Mouse (Mus musculus): ENCODE measurements around the gene Tbl3. TPM values are rescaled to one million over a fixed set of nuclear protein-coding genes. Genes with fewer than 3 reads are reported as not detected.

Gene Tbl3
- polyA plus RNA-seq, 1 experiment from 2014 or later = 79.5 TPM

GRCm38 (mm10) chr17:24737135-24737810, 29.8 kb upstream of the Tbl3 start:
- no peaks in the 10 kb centered on the region for H3K27me3 ChIP-seq
- H3K27ac ChIP-seq (replicated peaks) = no peak overlapping the region
- no peaks in the 10 kb centered on the region for H3K36me3 ChIP-seq
- peak overlapping the region; percentile 65; the same call in 1 of the 2 replicates for H3K9ac ChIP-seq (replicated peaks)
- peak overlapping the region; percentile 62 for H3K4me3 ChIP-seq
- H3K9me3 ChIP-seq = no peaks in the 10 kb centered on the region
- peaks cover 17% of the 10 kb centered on the region for H3K4me1 ChIP-seq
- ATAC-seq (replicated peaks) = 0 out of 2 replicates have a peak, but pooled peaks have one; percentile 0
- WGBS = 25% methylated on average over 8 of the region's 8 CpGs
- H3K4me2 ChIP-seq (replicated peaks) = peak overlapping the region; percentile 90

DNA sequence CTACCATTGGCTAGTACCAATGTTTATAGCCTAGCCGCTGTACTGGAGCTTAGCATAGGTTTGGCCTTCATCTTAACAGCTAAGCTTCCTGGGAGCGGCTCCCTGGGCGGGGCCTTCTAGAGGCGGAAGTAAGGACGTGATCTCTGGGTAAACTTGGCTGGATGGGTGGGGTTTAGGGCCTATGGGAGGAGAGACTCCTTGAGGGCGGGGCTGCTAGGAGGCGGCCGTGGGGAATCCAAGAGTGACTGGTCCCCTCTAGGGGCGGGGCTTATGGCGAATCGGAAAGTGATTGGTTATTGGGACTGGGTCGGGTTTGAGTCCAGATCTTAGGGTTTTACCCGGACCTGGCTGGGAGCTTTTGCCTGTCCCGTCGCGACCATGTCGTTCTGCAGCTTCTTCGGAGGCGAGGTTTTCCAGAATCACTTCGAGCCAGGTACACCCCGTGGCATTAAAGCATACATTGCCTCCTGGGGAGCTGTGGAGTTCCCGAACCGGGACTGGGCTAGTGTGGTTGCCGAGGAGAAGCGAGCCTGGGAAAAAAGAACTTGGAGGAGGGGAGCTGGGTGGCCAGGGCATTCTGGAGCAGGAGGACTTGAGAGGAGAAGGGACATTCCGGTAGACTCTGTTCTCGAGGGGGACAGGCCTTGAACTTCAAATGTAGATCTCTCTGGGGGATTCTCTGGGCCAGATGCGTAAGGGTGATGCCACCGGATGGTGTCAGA, 29.0 kb upstream of the Tbl3 start, which contains the start of gene Msrb1:
Gene Msrb1 (plus strand): TSS at position 313 of the 722 bp plus-strand sequence.
- Histone ChIP-seq H3K4me2 (replicated peaks) (peak within 1 kb of the TSS; percentile 90), H3K36me3 (no peaks in the 10 kb centered on the region), H3K4me3 (peak within 1 kb of the TSS; percentile 62), H3K9me3 (no peaks in the 10 kb centered on the region), H3K27ac (replicated peaks) (peak within 1 kb of the TSS; percentile 53), H3K4me1 (peaks cover 17% of the 10 kb centered on the region), H3K27me3 (no peaks in the 10 kb centered on the region), H3K9ac (replicated peaks) (peak within 1 kb of the TSS; percentile 65)
- peak; percentile 97 for ATAC-seq (replicated peaks)
- WGBS = 2% methylated on average over 29 of the region's 29 CpGs

DNA sequence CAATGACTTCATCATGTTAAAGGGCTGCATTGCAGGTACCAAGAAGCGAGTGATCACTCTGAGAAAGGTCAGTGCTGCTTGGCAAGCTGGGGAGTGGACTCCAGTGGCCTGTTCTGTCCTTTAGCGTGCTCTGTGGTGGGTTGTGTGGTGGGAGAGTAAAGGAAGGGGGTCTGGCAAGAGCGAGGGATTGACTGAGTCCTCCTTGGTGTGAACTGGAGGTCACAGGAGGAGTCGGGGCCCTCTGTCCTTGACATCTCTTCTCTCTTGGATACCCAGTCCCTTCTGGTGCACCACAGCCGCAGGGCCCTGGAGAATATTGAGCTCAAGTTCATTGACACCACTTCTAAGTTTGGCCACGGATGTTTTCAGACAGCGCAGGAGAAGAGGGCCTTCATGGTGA, 28.0 kb upstream of the Tbl3 start:
- WGBS = 83% methylated on average over 7 of the region's 7 CpGs
- H3K4me3 ChIP-seq = no peak overlapping the region
- no peaks in the 10 kb centered on the region for H3K36me3 ChIP-seq
- H3K27me3 ChIP-seq = no peaks in the 10 kb centered on the region
- peaks cover 17% of the 10 kb centered on the region for H3K4me1 ChIP-seq
- no peak overlapping the region for H3K4me2 ChIP-seq (replicated peaks)
- no peak overlapping the region for H3K27ac ChIP-seq (replicated peaks)
- no peak overlapping the region for H3K9ac ChIP-seq (replicated peaks)
- ATAC-seq (replicated peaks) = no peak
- H3K9me3 ChIP-seq = no peaks in the 10 kb centered on the region

- no peak overlapping the region for H3K4me3 ChIP-seq
- H3K36me3 ChIP-seq = no peaks in the 10 kb centered on the region
- H3K9me3 ChIP-seq = no peaks in the 10 kb centered on the region
- 88% methylated on average over 1 of the region's 1 CpGs for WGBS
- no peaks in the 10 kb centered on the region for H3K27me3 ChIP-seq
- no peak overlapping the region for H3K9ac ChIP-seq (replicated peaks)
- peaks cover 17% of the 10 kb centered on the region for H3K4me1 ChIP-seq
- no peak overlapping the region for H3K27ac ChIP-seq (replicated peaks)
- ATAC-seq (replicated peaks) = no peak
- H3K4me2 ChIP-seq (replicated peaks) = no peak overlapping the region
Observed at GRCm38 (mm10) chr17:24734513-24734912, 27.1 kb upstream of the Tbl3 start.

GRCm38 (mm10) chr17:24733434-24734050, 26.1 kb upstream of the Tbl3 start:
- Histone ChIP-seq H3K36me3 (no peaks in the 10 kb centered on the region), H3K4me2 (replicated peaks) (no peak overlapping the region), H3K4me1 (peaks cover 17% of the 10 kb centered on the region), H3K9ac (replicated peaks) (0 out of 2 replicates have a peak overlapping the region, but pooled peaks have one; percentile 15), H3K9me3 (no peaks in the 10 kb centered on the region), H3K4me3 (no peak overlapping the region), H3K27me3 (no peaks in the 10 kb centered on the region), H3K27ac (replicated peaks) (no peak overlapping the region)
- ATAC-seq (replicated peaks) = no peak
- WGBS = 88% methylated on average over 21 of the region's 21 CpGs

DNA sequence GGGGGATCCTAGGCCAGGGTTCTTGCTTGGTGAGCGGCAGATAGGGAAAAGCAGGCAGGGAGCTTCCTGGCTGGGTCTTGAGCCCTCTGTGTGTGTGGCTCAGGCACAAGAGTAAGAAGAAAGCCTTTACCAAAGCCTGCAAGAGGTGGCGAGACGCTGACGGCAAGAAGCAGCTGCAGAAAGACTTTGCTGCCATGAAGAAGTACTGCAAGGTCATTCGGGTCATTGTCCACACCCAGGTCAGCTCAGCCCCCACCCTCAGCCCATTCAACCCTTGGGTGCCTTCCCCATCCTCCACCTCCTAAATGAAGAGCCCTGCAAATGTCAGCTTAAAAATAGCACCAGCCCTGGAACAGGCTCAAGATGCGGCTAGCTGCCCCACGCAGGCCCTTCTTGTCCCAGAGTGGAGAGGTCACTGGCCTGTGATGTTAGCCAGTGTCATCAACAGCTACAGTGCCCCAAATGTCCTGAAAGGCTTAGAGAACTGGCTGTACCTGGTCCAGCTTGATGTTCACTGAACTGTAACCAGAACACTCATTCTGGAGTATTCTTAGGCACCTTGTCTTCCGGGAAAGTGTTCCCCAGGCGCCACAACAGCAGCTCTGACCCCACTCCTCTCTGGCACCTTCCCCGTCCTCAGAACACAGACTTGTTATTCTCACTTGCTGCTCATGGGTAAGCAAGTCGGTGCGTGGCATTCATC, 24.9 kb upstream of the Tbl3 start:
- H3K9me3 ChIP-seq = no peaks in the 10 kb centered on the region
- H3K27me3 ChIP-seq = peaks cover 6% of the 10 kb centered on the region; the same call in 1 of the 2 replicates
- H3K27ac ChIP-seq (replicated peaks) = no peak overlapping the region
- H3K4me1 ChIP-seq = peaks cover 16% of the 10 kb centered on the region
- H3K4me2 ChIP-seq (replicated peaks) = no peak overlapping the region
- no peaks in the 10 kb centered on the region for H3K36me3 ChIP-seq
- no peak for ATAC-seq (replicated peaks)
- no peak overlapping the region for H3K4me3 ChIP-seq
- 81% methylated on average over 12 of the region's 12 CpGs for WGBS
- no peak overlapping the region for H3K9ac ChIP-seq (replicated peaks)

DNA sequence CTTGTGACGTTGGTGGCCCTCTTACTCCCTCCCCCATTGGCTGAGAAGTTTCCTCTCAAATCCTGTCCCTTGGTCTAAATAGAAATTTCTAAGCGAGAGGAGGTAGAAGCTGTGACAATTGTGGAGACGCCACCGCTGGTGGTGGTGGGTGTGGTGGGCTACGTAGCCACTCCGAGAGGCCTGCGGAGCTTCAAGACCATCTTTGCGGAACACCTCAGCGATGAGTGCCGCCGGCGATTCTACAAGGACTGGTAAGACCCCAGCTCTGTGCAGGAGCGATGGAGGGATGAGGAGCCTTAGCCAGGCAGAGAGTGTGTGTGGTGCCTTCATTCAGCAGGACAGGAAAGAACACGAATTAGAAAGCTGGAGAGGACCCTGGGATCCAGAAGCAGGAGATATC, 23.3 kb upstream of the Tbl3 start:
- 80% methylated on average over 14 of the region's 14 CpGs for WGBS
- H3K4me1 ChIP-seq = peaks cover 2% of the 10 kb centered on the region
- no peaks in the 10 kb centered on the region for H3K36me3 ChIP-seq
- no peaks in the 10 kb centered on the region for H3K9me3 ChIP-seq
- no peak overlapping the region for H3K27ac ChIP-seq (replicated peaks)
- H3K9ac ChIP-seq (replicated peaks) = no peak overlapping the region
- H3K4me3 ChIP-seq = no peak overlapping the region
- H3K27me3 ChIP-seq = peaks cover 6% of the 10 kb centered on the region; the same call in 1 of the 2 replicates
- no peak overlapping the region for H3K4me2 ChIP-seq (replicated peaks)
- ATAC-seq (replicated peaks) = no peak

DNA sequence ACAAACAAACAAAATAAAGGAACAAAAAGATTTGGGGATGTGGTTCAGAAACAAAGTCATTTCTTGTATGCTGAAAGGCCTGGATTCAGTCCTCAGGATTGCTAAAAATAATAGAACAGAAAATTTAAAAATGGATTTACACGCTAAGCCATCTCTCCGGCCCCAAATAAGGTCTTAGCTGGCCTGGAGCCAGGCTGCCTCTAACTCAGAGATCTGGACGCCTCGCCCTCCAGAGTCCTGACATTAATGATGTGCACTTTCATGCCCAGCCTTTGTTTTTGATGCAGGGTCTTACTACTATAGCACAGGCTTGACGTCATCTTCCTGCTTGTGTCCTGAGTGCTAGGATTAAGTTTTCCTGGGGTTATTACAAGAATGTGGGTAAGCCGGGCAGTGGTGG, 21.6 kb upstream of the Tbl3 start:
- WGBS = 74% methylated on average over 6 of the region's 6 CpGs
- H3K36me3 ChIP-seq = no peaks in the 10 kb centered on the region

GRCm38 (mm10) chr17:24728184-24728583, 20.7 kb upstream of the Tbl3 start:
- H3K9ac ChIP-seq (replicated peaks) = no peak overlapping the region

More for the DNA sequence above, 21.6 kb upstream of the Tbl3 start:
- Histone ChIP-seq H3K27me3 (peaks cover 6% of the 10 kb centered on the region; the same call in 1 of the 2 replicates), H3K4me1 (no peaks in the 10 kb centered on the region), H3K4me2 (replicated peaks) (no peak overlapping the region), H3K9me3 (no peaks in the 10 kb centered on the region), H3K9ac (replicated peaks) (no peak overlapping the region), H3K4me3 (no peak overlapping the region), H3K27ac (replicated peaks) (no peak overlapping the region)
- ATAC-seq (replicated peaks) = no peak

DNA sequence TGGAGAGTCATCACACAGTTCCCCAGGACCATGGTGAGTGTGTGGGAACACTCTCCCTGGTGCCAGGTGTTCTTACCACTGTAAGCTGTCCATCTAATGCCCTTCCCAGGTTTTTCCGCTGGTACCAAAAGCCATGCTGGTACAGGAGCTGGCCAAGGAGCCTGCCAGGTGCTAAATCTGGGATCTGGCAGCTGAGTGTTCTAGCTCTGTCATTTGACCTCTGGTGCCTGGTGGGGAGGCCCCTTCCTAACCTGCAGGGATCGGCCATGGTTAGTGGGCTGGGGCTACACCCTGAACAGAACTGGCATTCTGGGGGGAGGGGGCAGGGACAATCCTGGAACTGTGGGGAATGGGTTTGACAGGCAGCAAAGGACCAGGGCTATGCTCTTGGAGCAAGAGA, 20.2 kb upstream of the Tbl3 start, which contains the start of gene Rpl3l:
Gene Rpl3l (plus strand): TSS at position 203 of the 400 bp plus-strand sequence.
- peaks cover 12% of the 10 kb centered on the region for H3K4me1 ChIP-seq
- 73% methylated on average over 2 of the region's 2 CpGs for WGBS
- H3K4me2 ChIP-seq (replicated peaks) = no peak within 1 kb of the TSS
- H3K27ac ChIP-seq (replicated peaks) = no peak within 1 kb of the TSS
- H3K27me3 ChIP-seq = peaks cover 6% of the 10 kb centered on the region; the same call in 1 of the 2 replicates
- H3K4me3 ChIP-seq = no peak within 1 kb of the TSS
- no peak for ATAC-seq (replicated peaks)
- no peaks in the 10 kb centered on the region for H3K9me3 ChIP-seq
- no peak within 1 kb of the TSS for H3K9ac ChIP-seq (replicated peaks)
- peaks cover under 1% of the 10 kb centered on the region; the same call in 1 of the 2 replicates for H3K36me3 ChIP-seq

More at GRCm38 (mm10) chr17:24728184-24728583, 20.7 kb upstream of the Tbl3 start:
- H3K27me3 ChIP-seq = peaks cover 6% of the 10 kb centered on the region; the same call in 1 of the 2 replicates
- no peaks in the 10 kb centered on the region for H3K9me3 ChIP-seq
- ATAC-seq (replicated peaks) = no peak
- H3K4me1 ChIP-seq = peaks cover 6% of the 10 kb centered on the region
- no peaks in the 10 kb centered on the region for H3K36me3 ChIP-seq
- H3K4me2 ChIP-seq (replicated peaks) = no peak overlapping the region
- H3K27ac ChIP-seq (replicated peaks) = no peak overlapping the region
- no peak overlapping the region for H3K4me3 ChIP-seq
- WGBS = 79% methylated on average over 17 of the region's 17 CpGs

DNA sequence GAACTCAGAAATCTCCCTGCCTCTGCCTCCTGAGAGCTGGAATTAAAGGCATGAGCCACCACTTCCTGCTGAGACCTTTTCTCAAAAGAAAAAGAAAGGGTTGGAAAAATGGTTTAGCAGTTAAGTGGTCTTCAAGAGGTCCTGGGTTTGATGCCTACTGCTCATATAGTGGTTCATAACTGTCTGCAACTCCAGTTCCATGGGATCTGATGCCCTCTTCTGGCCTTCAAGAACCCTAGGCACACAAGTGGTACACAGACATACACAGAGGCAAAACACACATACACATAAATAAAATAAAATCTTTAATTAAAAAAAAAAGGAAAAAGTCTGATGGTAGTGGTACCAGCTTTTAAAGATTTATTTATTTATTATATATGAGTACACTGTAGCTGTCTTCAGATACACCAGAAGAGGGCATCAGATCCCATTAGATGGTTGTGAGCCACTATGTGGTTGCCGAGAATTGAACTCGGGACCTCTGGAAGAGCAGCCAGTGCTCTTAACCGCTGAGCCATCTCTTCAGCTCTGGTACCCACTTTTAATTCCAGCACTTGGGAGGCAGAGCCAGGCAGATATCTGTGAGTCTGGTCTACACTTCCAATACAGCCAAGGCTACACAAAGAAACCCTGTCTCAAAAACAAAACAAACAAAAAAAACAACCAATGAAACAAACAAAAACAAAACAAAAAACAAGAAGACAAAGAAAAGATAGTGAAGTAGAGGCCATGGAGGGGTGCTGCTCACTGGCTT, 18.4 kb upstream of the Tbl3 start:
- H3K36me3 ChIP-seq = peaks cover 14% of the 10 kb centered on the region
- H3K27ac ChIP-seq (replicated peaks) = no peak overlapping the region
- H3K9me3 ChIP-seq = no peaks in the 10 kb centered on the region
- peaks cover 28% of the 10 kb centered on the region for H3K4me1 ChIP-seq
- no peak for ATAC-seq (replicated peaks)
- 66% methylated on average over 3 of the region's 3 CpGs for WGBS
- H3K4me3 ChIP-seq = no peak overlapping the region
- peaks cover 6% of the 10 kb centered on the region; the same call in 1 of the 2 replicates for H3K27me3 ChIP-seq
- H3K9ac ChIP-seq (replicated peaks) = no peak overlapping the region
- H3K4me2 ChIP-seq (replicated peaks) = no peak overlapping the region
